Mouse (Mus musculus): ENCODE data around the gene Gm29735. TPM values are rescaled to one million over a fixed set of nuclear protein-coding genes. Genes with fewer than 3 reads are reported as not detected.

Gm29735 gene
- polyA plus RNA-seq (2017; shearing (Covaris generic)): not detected

GRCm38 (mm10) chr7:142157013-142157412, at the start of gene Gm29735:
Gene Gm29735 (minus strand): TSS chr7:142157113.

GRCm38 (mm10) chr7:142201064-142201463, 44.2 kb upstream of the Gm29735 start, which contains the start of gene Krtap5-3:
Gene Krtap5-3 (plus strand): TSS chr7:142201364.

GRCm38 (mm10) chr7:142190289-142190688, 33.4 kb upstream of the Gm29735 start, which contains the start of gene Gm10153:
Gene Gm10153 (minus strand): TSS chr7:142190389.

GRCm38 (mm10) chr7:142175905-142176304, 19.0 kb upstream of the Gm29735 start, which contains the start of gene Krtap5-2:
Gene Krtap5-2 (minus strand): TSS chr7:142176005.

GRCm38 (mm10) chr7:142165639-142166038, 8.7 kb upstream of the Gm29735 start, which contains the start of gene Gm4553:
Gene Gm4553 (minus strand): TSS chr7:142165739.

GRCm38 (mm10) chr7:142144507-142144906, 12.4 kb downstream of the Gm29735 start, which contains the start of gene Gm45337:
Gene Gm45337 (minus strand): TSS chr7:142144607.

GRCm38 (mm10) chr7:142135934-142136333, 21.0 kb downstream of the Gm29735 start, which contains the start of gene Gm39115:
Gene Gm39115 (minus strand): TSS chr7:142136034.

GRCm38 (mm10) chr7:142120629-142121028, 36.3 kb downstream of the Gm29735 start, which contains the start of gene Gm45618:
Gene Gm45618 (minus strand): TSS chr7:142120729.

Other genes with a start within 250 kb of the Gm29735 start
- 71.8 TPM for gene Tollip, start 238.6 kb downstream of the Gm29735 start, polyA plus RNA-seq (2017; shearing (Covaris generic))
- 0.71 TPM for gene Brsk2, start 207.4 kb downstream of the Gm29735 start, polyA plus RNA-seq (2017; shearing (Covaris generic))
- 122 TPM for gene Mob2, start 96.0 kb downstream of the Gm29735 start, polyA plus RNA-seq (2017; shearing (Covaris generic))
- gene Dusp8, start 61.3 kb downstream of the Gm29735 start, polyA plus RNA-seq (2017; shearing (Covaris generic)): 37.7 TPM
- gene Gm45618, start 36.4 kb downstream of the Gm29735 start, polyA plus RNA-seq (2017; shearing (Covaris generic)): not detected
- gene Gm39115, start 21.1 kb downstream of the Gm29735 start, polyA plus RNA-seq (2017; shearing (Covaris generic)): not detected
- not detected for gene Gm45337, start 12.5 kb downstream of the Gm29735 start, polyA plus RNA-seq (2017; shearing (Covaris generic))
- gene Gm4553, start 8.6 kb upstream of the Gm29735 start, polyA plus RNA-seq (2017; shearing (Covaris generic)): not detected
- not detected for gene Krtap5-2, start 18.9 kb upstream of the Gm29735 start, polyA plus RNA-seq (2017; shearing (Covaris generic))
- not detected for gene Gm10153, start 33.3 kb upstream of the Gm29735 start, polyA plus RNA-seq (2017; shearing (Covaris generic))
- gene Krtap5-3, start 44.3 kb upstream of the Gm29735 start, polyA plus RNA-seq (2017; shearing (Covaris generic)): not detected
- not detected for gene Gm7579, start 54.7 kb upstream of the Gm29735 start, polyA plus RNA-seq (2017; shearing (Covaris generic))
- gene Krtap5-5, start 72.9 kb upstream of the Gm29735 start, polyA plus RNA-seq (2017; shearing (Covaris generic)): not detected
- gene Gm40460, start 84.0 kb upstream of the Gm29735 start, polyA plus RNA-seq (2017; shearing (Covaris generic)): not detected
- gene Gm2431, start 101.2 kb upstream of the Gm29735 start, polyA plus RNA-seq (2017; shearing (Covaris generic)): not detected
- not detected for gene Gm4559, start 117.2 kb upstream of the Gm29735 start, polyA plus RNA-seq (2017; shearing (Covaris generic))
- gene Krtap5-1, start 140.0 kb upstream of the Gm29735 start, polyA plus RNA-seq (2017; shearing (Covaris generic)): not detected
- not detected for gene Krtap5-4, start 146.4 kb upstream of the Gm29735 start, polyA plus RNA-seq (2017; shearing (Covaris generic))
- 24.4 TPM for gene Ifitm10, start 216.6 kb upstream of the Gm29735 start, polyA plus RNA-seq (2017; shearing (Covaris generic))
- 12.8 TPM for gene Gm49369, start 225.6 kb upstream of the Gm29735 start, polyA plus RNA-seq (2017; shearing (Covaris generic))
- gene Ctsd, start 230.9 kb upstream of the Gm29735 start, polyA plus RNA-seq (2017; shearing (Covaris generic)): 304 TPM